23 mouse cellular contexts compared by ENCODE assay signal in the genomic region with DNA sequence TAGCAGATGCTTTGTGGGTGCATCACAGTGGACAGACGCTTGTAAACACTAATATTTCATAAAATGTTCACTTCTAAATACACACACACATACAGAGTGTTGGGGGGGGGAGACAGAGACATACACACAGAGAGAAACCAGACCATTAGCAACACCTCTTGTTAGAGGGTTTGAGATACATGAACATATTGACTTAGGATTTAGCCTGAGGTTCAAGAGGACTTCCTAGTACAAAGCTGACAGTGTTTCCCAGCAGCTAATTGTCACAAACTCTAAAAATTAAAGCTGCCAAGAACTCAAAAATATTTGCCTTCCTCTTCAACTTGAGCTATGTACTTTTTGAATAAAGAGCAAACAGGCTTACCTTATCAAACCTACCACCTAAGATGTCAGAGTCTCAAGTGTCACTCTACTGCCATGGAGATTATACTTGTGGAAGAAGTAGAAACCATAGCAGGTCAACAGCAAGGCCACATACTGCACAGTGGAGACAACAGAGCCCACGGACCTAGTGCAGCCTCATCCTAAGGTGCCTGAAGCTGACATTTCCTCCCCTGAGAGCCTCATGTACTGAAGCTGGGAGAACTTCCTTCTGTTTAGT.
"Had no signal": no experiment of that assay in that cellular context is flagged by ENCODE, and none has a peak within 500 bp of the region (broad histone marks: within the 10 kb centered on the region; RNA-seq: fewer than 3 reads in every experiment).

No protein-coding gene starts in this region.

- H3K9me3 ChIP-seq: heart, embryonic 10.5 days; heart, embryonic 12.5 days; hindbrain, embryonic 10.5 days; hindbrain, embryonic 12.5 days; intestine, embryonic 15.5 days; limb, embryonic 10.5 days; limb, embryonic 12.5 days had no signal

- H3K4me1 ChIP-seq: heart, embryonic 10.5 days; heart, embryonic 12.5 days; hindbrain, embryonic 10.5 days; hindbrain, embryonic 12.5 days; limb, embryonic 10.5 days had no signal

- DNase-seq: gastrocnemius, postnatal 10 days; gastrocnemius, postnatal 25 days; heart, adult 18-20 months; heart, postnatal 10 days; heart, postnatal 4 days; kidney, adult 18-20 months; kidney, adult 8-10 months; kidney, postnatal 10 days; kidney, postnatal 25 days; kidney, postnatal 4 days; liver had no signal

- ATAC-seq: hindbrain, embryonic 16.5 days; inflammation-experienced regulatory T-cells, adult 6 months; intestine, embryonic 15.5 days; intestine, postnatal 0 days had no signal

- H3K36me3 ChIP-seq: intestine, embryonic 15.5 days; limb, embryonic 12.5 days had no signal

- H3K4me3 ChIP-seq: heart, embryonic 10.5 days; heart, embryonic 12.5 days; hindbrain, embryonic 10.5 days; hindbrain, embryonic 12.5 days; intestine, embryonic 15.5 days; left cerebral cortex, adult 2 months; limb, embryonic 10.5 days; limb, embryonic 12.5 days had no signal

- H3K27ac ChIP-seq: heart, embryonic 10.5 days; hindbrain, embryonic 10.5 days; hindbrain, embryonic 12.5 days; hindbrain, embryonic 14.5 days; intestine, embryonic 15.5 days; left cerebral cortex, adult 2 months; limb, embryonic 10.5 days; limb, embryonic 12.5 days had no signal

- H3K4me2 ChIP-seq: heart, embryonic 12.5 days; hindbrain, embryonic 12.5 days; hindbrain, embryonic 14.5 days; intestine, embryonic 15.5 days; limb, embryonic 12.5 days had no signal

- H3K27me3 ChIP-seq: heart, embryonic 12.5 days; hindbrain, embryonic 12.5 days; intestine, embryonic 15.5 days; limb, embryonic 12.5 days had no signal

- H3K9ac ChIP-seq: heart, embryonic 12.5 days; hindbrain, embryonic 12.5 days; hindbrain, embryonic 14.5 days; intestine, embryonic 15.5 days; limb, embryonic 12.5 days had no signal
